Mouse (Mus musculus): ENCODE results near the gene Gtf2a2. TPM values are rescaled to one million over a fixed set of nuclear protein-coding genes. Genes with fewer than 3 reads are reported as not detected.

The Gtf2a2 gene
- total and polyA plus RNA-seq, 3 experiments = 74.9 to 75.8 TPM; not detected in 1

DNA sequence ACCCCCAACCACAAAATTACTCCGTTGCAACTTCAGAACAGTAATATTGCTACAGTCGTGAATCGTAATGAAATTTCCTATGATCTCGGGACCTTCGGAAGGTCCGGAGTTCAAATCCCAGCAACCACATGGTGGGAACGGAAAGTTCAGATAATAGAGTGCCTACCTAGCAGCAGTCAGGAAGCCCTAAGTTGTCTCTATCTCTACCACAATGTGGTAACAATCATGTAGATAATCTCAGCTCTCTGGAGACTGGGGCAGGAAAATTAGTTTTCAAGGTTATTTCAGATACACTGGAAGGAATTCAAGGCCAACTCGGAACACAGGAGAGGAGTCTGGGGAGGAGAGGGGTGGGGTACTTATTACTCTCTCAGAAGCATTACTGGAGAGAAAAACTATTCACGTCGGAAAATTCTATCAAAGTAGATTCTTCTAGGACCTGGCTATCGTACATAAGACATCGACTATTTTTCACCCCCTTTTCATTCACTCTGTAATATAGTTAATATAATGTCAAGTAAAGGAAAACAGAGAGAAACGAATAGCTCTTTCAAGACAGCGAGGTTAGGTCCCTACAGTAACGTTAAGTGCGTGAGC is 23.5 kb upstream of the Gtf2a2 start:
- H3K27me3 ChIP-seq (ENCODE audit: control insufficient read depth in 1 of 2, insufficient read depth in 2 of 2, low read length in 2 of 2) = peaks cover 0 to 2% of the 10 kb centered on the region in 2 experiments; a peak in 1 of 4 replicates
- peaks cover 9 to 19% of the 10 kb centered on the region in 2 experiments for H3K4me1 ChIP-seq (ENCODE audit: control insufficient read depth in 1 of 2, insufficient read depth in 2 of 2, low read length in 2 of 2)
- peak overlapping the region; percentile 75 to 79 for H3K4me3 ChIP-seq (ENCODE audit: control insufficient read depth in 1 of 2, insufficient read depth in 1 of 2, low read depth in 2 of 2, low read length in 2 of 2)
- H3K9me3 ChIP-seq (replicated peaks; ENCODE audit: insufficient read depth, low read length) = no peaks in the 10 kb centered on the region
- H3K79me2 ChIP-seq (ENCODE audit: control insufficient read depth, insufficient read depth, low read length, poor library complexity) = peaks cover 11% of the 10 kb centered on the region
- H3K27ac ChIP-seq (ENCODE audit: control insufficient read depth, low read depth, low read length) = peak overlapping the region; percentile 50
- no peak for DNase-seq (ENCODE audit: low read depth, low spot score)
- H3K9ac ChIP-seq (ENCODE audit: control insufficient read depth, low read depth, low read length, poor library complexity, severe bottlenecking) = peak overlapping the region; percentile 50
- no peak for TF ChIP-seq ZMIZ1 (IDR thresholded peaks at IDR 0.05; ENCODE audit: low read depth, low read length)
- 0 out of 2 replicates have a peak, but pooled peaks have one; percentile 29 for TF ChIP-seq ETS1 (IDR thresholded peaks at IDR 0.05; ENCODE audit: low read depth, low read length)
- no peak for TF ChIP-seq RAD21 (IDR thresholded peaks at IDR 0.05; ENCODE audit: low read depth, low read length)
- TF ChIP-seq MEF2A (IDR thresholded peaks at IDR 0.05; ENCODE audit: extremely low read depth, insufficient replicate concordance, low read depth, low read length, poor library complexity, severe bottlenecking) = no peak
- peak in 1 of 2 experiments; percentile 29; a peak in 1 of 4 replicates for TF ChIP-seq EP300 (IDR thresholded peaks at IDR 0.05; ENCODE audit: low read depth in 1 of 2, low read length in 2 of 2)
- no peak; a peak in 1 of 4 replicates for TF ChIP-seq POLR2A (IDR thresholded peaks at IDR 0.05; ENCODE audit: control insufficient read depth in 1 of 2, insufficient read depth in 1 of 2, low read depth in 1 of 2, low read length in 2 of 2, poor library complexity in 1 of 2)
- 0 out of 2 replicates have a peak, but pooled peaks have one; percentile 51 for TF ChIP-seq MAX (IDR thresholded peaks at IDR 0.05; ENCODE audit: low read length)
- TF ChIP-seq CTCF (IDR thresholded peaks at IDR 0.05 in 2 of 3, conservative IDR thresholded peaks at IDR 0.05 in 1 of 3; ENCODE audit: control insufficient read depth in 1 of 3, insufficient read depth in 1 of 3, low read depth in 2 of 3, low read length in 3 of 3, poor library complexity in 1 of 3, severe bottlenecking in 1 of 3) = no peak
- TF ChIP-seq MYC (IDR thresholded peaks at IDR 0.05; ENCODE audit: low read depth, low read length) = peak; percentile 37; the same call in 1 of the 2 replicates
- 0 out of 2 replicates have a peak, but pooled peaks have one; percentile 57 for TF ChIP-seq RCOR1 (IDR thresholded peaks at IDR 0.05; ENCODE audit: low read depth, low read length)
- TF ChIP-seq GATA1 (IDR thresholded peaks at IDR 0.05; ENCODE audit: low read depth, low read length) = peak; percentile 39; the same call in 1 of the 2 replicates
- no peak for TF ChIP-seq CHD2 (IDR thresholded peaks at IDR 0.05; ENCODE audit: low read length)
- TF ChIP-seq USF1 (IDR thresholded peaks at IDR 0.05; ENCODE audit: low read depth, low read length) = no peak
- TF ChIP-seq CHD1 (IDR thresholded peaks at IDR 0.05; ENCODE audit: low read depth, low read length) = no peak
- TF ChIP-seq MXI1 (IDR thresholded peaks at IDR 0.05; ENCODE audit: low read depth, low read length) = peak; percentile 34; the same call in 1 of the 2 replicates
- TF ChIP-seq SIN3A (IDR thresholded peaks at IDR 0.05; ENCODE audit: low read length) = 0 out of 2 replicates have a peak, but pooled peaks have one; percentile 30
- H3K36me3 ChIP-seq (ENCODE audit: control insufficient read depth in 1 of 2, insufficient read depth in 2 of 2, low read length in 2 of 2) = peaks cover 0 to 21% of the 10 kb centered on the region in 2 experiments; a peak in 2 of 4 replicates

DNA sequence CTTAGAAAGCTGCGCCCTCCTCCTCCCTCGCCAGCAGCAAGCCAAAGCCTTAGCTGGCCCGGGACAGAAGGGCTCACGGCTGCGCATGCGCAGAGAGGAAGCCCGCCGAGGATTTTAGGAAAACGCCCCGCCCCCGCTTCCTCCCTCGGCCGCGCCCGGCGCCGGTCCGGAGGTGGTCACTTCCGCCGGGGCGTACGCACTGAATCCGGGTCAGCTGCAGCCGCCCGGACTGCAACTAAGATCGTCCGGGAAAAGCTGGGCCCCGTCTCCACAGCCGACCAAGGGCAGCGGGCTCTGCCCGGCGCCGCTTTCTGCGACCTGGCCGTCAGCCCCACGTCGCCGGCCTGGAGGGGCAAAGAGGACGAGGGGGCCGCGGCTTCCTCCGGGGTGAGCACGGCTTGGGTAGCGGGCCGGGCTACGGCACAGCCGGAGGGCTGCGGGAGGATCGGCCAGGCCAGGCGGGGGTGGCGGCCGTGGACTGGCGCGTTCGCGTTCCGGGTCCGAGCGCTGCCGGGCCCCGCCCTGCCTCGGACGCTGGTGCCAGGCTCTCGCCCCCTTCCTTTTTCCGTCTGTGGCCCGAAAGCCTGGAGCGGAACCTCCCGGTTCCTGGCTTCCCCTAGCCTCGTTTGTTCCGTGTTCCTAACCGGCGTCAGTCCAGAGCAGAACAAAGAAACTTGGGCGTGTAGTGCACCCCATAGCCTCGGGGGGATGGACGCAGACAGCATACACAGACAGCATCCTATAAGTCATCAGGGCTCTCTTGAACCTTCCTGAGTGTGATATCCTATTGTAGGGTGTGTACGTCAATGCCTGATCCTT is 22.8 kb upstream of the Gtf2a2 start, which contains the start of gene Bnip2:
Bnip2 (plus strand) TSS at position 164 of the 819 bp plus-strand sequence.
- Histone ChIP-seq H3K9ac (ENCODE audit: control insufficient read depth, low read depth, low read length, poor library complexity, severe bottlenecking) (peak within 1 kb of the TSS; percentile 93), H3K27me3 (ENCODE audit: control insufficient read depth in 1 of 2, insufficient read depth in 2 of 2, low read length in 2 of 2) (peaks cover 0 to 2% of the 10 kb centered on the region in 2 experiments; a peak in 1 of 4 replicates), H3K9me3 (replicated peaks; ENCODE audit: insufficient read depth, low read length) (no peaks in the 10 kb centered on the region), H3K79me2 (ENCODE audit: control insufficient read depth, insufficient read depth, low read length, poor library complexity) (peaks cover 14% of the 10 kb centered on the region), H3K4me3 (ENCODE audit: control insufficient read depth in 1 of 2, insufficient read depth in 1 of 2, low read depth in 2 of 2, low read length in 2 of 2) (peak within 1 kb of the TSS; percentile 75 to 79), H3K36me3 (ENCODE audit: control insufficient read depth in 1 of 2, insufficient read depth in 2 of 2, low read length in 2 of 2) (peaks cover 0 to 21% of the 10 kb centered on the region in 2 experiments; a peak in 2 of 4 replicates), H3K27ac (ENCODE audit: control insufficient read depth, low read depth, low read length) (peak within 1 kb of the TSS; percentile 65), H3K4me1 (ENCODE audit: control insufficient read depth in 1 of 2, insufficient read depth in 2 of 2, low read length in 2 of 2) (peaks cover 9 to 19% of the 10 kb centered on the region in 2 experiments)
- DNase-seq (ENCODE audit: low read depth, low spot score) = peak; percentile 93
- TF ChIP-seq ZMIZ1 (IDR thresholded peaks at IDR 0.05; ENCODE audit: low read depth, low read length) (no peak), POLR2AphosphoS2 (IDR thresholded peaks at IDR 0.05; ENCODE audit: low read length) (no peak), MAZ (IDR thresholded peaks at IDR 0.05; ENCODE audit: low read depth, low read length) (no peak), GABPA (IDR thresholded peaks at IDR 0.05; ENCODE audit: low read depth, low read length) (no peak), E2F4 (IDR thresholded peaks at IDR 0.05; ENCODE audit: borderline replicate concordance, low read depth, low read length) (no peak), CTCF (IDR thresholded peaks at IDR 0.05 in 2 of 3, conservative IDR thresholded peaks at IDR 0.05 in 1 of 3; ENCODE audit: control insufficient read depth in 1 of 3, insufficient read depth in 1 of 3, low read depth in 2 of 3, low read length in 3 of 3, poor library complexity in 1 of 3, severe bottlenecking in 1 of 3) (no peak), CHD2 (IDR thresholded peaks at IDR 0.05; ENCODE audit: low read length) (no peak), MEF2A (IDR thresholded peaks at IDR 0.05; ENCODE audit: extremely low read depth, insufficient replicate concordance, low read depth, low read length, poor library complexity, severe bottlenecking) (no peak), KAT2A (conservative IDR thresholded peaks at IDR 0.05; ENCODE audit: low read depth, low read length) (no peak; the same call in 1 of the 2 replicates), NRF1 (IDR thresholded peaks at IDR 0.05; ENCODE audit: insufficient read depth, low read depth, low read length, poor library complexity, severe bottlenecking) (peak; percentile 99), ZC3H11A (IDR thresholded peaks at IDR 0.05; ENCODE audit: low read depth, low read length) (no peak), POLR2AphosphoS5 (IDR thresholded peaks at IDR 0.05; ENCODE audit: borderline replicate concordance, low read depth, low read length) (no peak), MYC (IDR thresholded peaks at IDR 0.05; ENCODE audit: low read depth, low read length) (no peak), CHD1 (IDR thresholded peaks at IDR 0.05; ENCODE audit: low read depth, low read length) (no peak), ETS1 (IDR thresholded peaks at IDR 0.05; ENCODE audit: low read depth, low read length) (no peak), TBP (IDR thresholded peaks at IDR 0.05; ENCODE audit: low read depth, low read length) (no peak), ZKSCAN1 (IDR thresholded peaks at IDR 0.05; ENCODE audit: low read depth, low read length) (no peak), RCOR1 (IDR thresholded peaks at IDR 0.05; ENCODE audit: low read depth, low read length) (no peak)
